Mouse (Mus musculus) embryonic fibroblast, embryonic 13.5 days (primary cell): ENCODE results near the gene Dock9.
A peak's percentile ranks its signal among the peaks of the same experiment; 100 is the strongest.

ENCODE experiments used
- CTCF ChIP-seq: IDR thresholded peaks from 2 replicates; pipeline ENCODE4 v1.5.1; 2011; ENCODE audit warnings: mild to moderate bottlenecking, control low read depth, low read length, moderate library complexity, borderline replicate concordance; ENCODE audit not compliant: insufficient read depth
- POLR2A ChIP-seq: IDR thresholded peaks from 2 replicates; pipeline ENCODE4 v1.6.1; 2011; ENCODE audit warnings: low read depth, mild to moderate bottlenecking, control low read depth, low read length, moderate library complexity

DNA sequence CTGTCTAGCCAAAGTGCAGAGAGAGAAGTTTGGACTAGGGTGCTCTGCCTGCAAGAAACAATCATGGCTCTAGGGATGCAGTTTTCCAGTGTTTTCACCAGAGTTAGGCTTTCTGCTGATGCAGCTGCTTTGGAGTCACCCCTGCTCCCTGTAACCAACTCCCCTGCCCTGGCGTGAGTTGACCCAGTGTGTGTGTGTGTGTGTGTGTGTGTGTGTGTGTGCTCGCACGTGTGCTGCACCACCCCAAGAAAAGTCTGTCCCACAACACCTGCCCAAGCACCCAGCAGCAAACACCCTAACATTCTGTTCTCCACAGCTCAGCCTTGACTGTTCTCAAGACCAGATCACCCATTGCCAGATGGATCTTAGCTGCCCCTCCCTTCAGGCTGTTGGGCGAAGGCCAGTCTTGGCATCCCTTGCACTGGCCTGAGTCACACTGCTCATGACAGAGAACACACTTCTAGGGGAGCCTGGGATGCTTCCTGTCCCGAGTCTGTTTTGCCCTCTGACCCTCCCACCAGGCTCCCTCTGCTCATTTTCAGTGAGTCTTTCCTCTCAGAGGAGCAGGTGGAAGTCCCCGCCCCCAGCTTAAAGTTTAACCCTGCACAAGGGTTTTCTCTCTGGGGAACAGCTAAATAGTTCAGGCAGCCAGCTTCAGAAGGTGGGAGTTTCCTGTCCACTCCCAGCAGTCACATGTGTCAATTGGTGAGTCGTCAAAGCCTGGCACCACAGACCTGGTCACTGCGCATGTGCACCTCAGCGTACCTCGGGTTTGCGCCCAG is 26.9 kb upstream of the Dock9 start:
- TF ChIP-seq POLR2A = peak; percentile 28; the same call in 1 of the 2 replicates
- TF ChIP-seq CTCF = no peak
